Mouse (Mus musculus): Measurements from ENCODE around the gene Dmd.
A peak's percentile ranks its signal among the peaks of the same experiment; 100 is the strongest.
"Not testable (repeated sequence)": the region's sequence is repeated elsewhere in the genome, so short reads cannot be mapped to it uniquely, and the experiment has no call there.

Dmd gene

DNA sequence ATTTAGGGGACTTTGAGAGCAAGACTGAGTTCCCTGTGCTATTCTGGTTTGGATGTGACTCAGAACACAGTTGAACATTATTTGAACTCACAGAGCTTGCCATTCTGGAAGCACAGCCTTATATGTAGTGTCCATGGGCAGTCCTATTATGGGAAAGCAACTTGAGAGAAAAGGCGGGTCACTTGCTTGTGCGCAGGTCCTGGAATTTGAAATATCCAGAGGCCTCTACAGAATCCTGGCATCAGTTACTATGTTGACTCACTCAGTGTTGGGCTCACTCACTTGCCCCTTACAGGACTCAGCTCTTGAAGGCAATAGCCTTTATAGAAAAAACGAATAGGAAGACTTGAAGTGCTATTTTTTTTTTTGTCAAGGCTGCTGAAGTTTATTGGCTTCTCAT, at the start of gene Dmd:
Gene Dmd (plus strand): TSS at position 241 of the 400 bp plus-strand sequence.
- no peak for DNase-seq (ENCODE audit: low read depth)

DNA sequence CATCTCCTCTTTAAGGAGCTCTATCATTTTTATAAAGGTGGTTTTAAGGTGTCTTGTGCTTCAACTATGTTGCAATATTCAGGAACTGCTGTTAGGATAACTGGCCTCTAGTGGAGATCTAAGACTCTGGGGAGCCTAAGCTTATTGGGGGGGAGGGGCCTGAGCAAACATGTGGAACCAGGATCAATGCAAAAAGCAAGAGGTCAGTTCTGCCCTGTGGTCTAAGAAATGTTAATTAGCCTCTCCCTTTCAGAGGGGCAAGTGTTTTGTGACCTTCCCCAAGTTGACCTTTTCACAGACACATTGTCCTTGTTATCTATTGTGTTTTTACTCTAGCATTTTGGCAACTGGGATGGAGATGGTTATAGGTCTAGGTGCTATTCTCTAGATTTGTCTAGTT, 47.2 kb upstream of the Dmd start:
- DNase-seq (ENCODE audit: low read depth) = no peak

DNA sequence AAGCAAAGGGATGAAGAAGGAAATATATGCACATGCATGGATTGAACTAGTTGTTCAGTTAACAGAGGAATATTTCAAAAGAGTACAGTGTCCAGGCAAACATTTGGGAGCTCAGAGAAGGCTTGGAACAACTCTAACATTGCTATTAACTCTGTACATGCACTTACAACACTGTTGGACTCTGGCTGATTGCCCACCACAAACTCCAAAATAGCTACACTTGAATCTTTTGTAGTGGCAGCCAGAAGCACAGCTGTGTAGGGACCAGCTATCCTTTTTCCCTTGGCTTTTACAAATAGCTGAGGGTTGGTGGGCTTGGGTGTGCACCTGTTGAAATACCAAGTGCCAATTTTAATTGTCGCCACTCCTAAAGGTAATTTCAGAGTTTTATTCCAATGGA, 39.0 kb downstream of the Dmd start:
- DNase-seq (ENCODE audit: low read depth) = no peak

DNA sequence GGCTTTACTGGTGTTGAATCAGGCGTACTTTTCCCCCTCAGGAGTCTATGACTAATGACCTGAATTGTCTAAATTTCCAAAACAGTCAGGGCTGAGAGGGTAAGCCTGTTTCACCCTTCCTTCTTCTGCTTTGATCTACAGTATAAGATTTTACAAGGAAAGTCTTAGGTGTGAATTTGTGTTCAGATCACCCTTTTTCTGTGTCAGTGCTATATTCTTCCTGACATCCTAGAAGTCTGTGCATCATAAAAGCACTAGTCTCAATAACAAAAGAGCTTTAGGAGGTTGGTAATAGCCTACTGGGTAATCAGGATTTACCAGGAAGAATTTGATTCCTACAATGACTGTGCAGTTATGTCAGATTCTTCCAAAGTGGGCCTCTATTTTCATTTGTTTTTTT, 101.5 kb downstream of the Dmd start:
- DNase-seq (ENCODE audit: low read depth) = no peak

DNA sequence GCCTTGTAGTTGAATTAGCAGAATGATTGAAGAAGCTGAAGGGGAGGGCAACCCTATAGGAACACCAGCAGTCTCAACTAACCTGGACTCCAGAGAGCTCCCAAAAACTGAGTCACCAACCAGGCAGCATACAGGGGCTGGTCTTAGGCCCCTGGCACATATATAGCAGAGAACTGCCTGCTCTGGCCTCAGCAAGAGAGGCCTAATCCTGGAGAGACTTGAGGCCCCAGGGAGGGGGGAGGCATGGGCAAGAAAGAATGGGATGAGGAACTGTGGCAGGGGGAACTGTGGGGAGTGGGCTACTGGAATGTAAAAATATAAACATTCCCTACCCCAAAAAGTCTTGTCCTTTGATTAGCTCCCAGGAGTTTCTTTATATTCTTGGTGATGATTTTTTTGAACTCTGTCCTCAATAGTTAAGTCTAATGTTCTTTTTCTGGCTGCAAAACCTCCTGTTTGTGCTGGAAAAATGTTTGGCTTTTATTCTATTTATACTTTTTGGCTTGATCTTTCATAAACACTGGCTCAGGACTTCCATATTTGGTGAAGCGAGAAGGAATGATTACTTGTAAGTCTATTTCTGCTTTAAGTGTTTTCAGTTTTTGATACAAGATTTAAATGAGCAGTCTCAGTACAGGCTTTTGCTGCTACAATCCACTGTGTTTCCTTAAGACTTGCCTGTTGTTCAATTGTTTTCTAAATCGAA, 167.7 kb downstream of the Dmd start:
- no peak for DNase-seq (ENCODE audit: low read depth)

DNA sequence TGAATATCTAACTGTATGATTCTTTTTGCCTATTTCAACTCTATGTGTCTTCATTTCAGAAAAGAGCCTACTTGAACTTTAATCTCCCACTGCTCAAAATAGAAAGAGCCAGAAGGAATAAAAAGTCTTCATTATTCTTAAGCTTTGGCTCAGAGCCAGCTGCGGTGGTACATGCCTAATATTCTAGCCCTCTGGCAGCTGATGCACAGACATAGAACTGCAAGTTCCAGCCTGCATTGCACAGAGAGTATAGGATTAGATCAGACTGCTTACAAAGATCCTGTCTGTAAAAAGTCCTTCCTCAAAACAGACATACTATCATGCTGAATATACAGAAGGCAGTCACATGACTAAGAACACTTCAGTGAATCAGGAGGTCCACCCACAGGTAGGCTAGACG, 168.5 kb downstream of the Dmd start:
- DNase-seq (ENCODE audit: low read depth) = no peak

DNA sequence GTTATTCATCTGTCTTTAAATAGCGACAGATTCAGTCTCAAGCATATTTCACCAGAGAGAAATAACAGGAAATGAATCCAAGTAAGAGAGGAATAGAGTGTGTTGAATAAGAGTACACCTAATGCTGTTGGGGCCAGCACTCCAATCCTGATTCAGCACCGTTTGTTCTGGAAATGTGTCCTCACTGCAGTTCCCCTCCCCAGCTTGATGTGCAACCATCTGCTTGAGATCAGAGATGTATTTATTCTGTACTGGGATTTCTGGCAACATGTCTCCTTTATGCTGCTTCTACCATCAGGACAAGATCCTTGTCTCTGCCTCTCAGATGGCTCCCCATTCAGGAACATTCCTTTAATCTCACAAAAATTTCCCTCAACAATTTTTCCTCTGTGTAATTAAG, 271.9 kb downstream of the Dmd start:
- no peak for DNase-seq (ENCODE audit: low read depth)

DNA sequence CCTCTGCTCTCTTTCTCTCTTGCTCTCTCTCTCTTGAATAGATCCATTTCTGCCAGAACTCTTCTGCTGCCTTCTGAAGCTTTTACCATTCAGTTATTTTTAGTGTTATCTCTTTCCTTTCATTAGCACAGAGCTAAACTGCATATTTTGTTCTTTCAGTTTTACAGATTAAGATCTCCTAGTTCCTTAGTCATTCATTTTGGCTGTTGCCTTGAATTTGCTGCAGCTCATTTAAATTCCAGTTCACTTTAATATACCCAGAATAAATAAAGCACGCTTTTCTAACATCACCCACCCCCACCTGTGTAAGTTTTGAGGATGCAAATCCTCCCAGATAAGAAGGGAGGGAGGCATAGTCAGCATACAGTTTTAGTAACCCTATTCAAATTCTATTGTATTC, 272.4 kb downstream of the Dmd start:
- DNase-seq (ENCODE audit: low read depth) = no peak

DNA sequence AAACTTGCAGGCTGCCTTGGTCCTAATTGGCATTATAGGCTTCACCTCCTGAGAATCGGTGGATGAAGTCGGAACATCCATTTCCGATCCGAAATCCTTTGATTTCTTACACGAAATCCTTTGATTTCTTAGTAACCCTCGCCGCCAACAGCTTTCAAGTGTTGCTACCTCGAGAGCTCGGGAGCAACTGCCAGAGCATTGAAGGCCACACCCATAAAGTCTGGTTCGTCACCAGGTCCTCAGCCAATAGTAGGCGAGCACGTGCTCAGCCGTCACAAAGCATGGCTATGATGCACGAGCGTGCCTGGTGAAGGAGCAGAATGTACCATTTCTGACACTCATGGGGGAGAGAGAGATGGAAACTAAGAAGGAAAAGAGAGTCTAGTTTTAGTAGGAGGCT, 538.9 kb downstream of the Dmd start, which contains the start of gene Tsga8:
Gene Tsga8 (minus strand): TSS at position 327 of the 400 bp plus-strand sequence.
- DNase-seq (ENCODE audit: low read depth) = no peak

DNA sequence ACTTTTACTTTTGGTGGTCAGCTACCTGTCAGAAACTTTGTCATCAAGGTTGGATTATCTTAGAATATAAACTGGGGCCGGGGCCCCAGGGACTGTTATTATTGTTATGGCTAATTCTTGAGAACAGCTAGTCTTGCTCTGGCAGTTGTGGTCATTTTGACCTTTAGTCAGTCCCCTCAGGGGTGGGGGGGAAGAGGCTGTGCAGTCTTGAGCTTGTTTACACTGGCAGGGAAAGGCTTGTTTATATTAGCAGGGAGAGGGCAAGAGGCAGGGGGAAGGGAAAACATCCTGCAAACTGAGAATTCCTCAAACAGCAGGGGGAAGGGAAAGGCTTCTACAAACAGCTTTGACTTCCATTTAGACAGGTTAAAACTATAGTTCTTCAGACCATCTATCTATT, 726.3 kb downstream of the Dmd start:
- no peak for DNase-seq (ENCODE audit: low read depth)

DNA sequence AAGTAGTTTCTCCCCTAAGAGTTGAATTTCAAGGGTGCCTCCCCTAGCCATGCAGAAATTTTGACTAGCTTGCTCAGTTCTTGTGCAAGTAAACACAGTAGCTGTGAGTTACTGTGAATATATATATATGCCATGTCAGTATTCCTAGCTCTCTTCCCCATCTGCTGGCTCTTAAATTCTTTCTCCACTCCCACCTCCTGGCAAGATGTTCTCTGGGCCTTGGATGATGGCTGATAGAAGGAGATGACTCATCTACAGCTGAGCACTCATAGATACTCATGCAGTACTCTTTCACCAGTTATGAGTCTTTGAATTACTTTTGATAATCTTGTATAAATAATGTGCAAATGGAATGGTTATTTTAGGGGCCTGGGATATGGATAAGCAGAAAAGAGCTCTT, 737.9 kb downstream of the Dmd start:
- no peak for DNase-seq (ENCODE audit: low read depth)

DNA sequence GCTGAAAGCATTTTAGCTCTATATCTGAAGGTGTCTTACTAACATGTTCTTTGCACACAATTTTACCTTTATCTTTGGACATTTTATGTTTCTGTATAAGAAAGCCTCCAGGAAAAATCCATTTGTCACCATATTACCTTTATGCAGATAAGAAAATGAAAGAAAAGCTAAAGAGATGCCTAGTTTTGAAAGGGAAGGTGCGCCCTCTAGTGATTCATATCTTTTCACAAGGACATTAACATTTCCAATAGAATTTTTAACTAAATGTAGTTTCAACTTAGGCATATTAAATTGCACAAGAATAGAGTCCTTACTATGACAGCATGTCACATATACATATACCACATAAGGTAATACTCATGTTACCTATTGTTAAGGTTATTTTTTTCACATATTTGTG, 791.9 kb downstream of the Dmd start:
- peak; percentile 40 for DNase-seq (ENCODE audit: low read depth)

DNA sequence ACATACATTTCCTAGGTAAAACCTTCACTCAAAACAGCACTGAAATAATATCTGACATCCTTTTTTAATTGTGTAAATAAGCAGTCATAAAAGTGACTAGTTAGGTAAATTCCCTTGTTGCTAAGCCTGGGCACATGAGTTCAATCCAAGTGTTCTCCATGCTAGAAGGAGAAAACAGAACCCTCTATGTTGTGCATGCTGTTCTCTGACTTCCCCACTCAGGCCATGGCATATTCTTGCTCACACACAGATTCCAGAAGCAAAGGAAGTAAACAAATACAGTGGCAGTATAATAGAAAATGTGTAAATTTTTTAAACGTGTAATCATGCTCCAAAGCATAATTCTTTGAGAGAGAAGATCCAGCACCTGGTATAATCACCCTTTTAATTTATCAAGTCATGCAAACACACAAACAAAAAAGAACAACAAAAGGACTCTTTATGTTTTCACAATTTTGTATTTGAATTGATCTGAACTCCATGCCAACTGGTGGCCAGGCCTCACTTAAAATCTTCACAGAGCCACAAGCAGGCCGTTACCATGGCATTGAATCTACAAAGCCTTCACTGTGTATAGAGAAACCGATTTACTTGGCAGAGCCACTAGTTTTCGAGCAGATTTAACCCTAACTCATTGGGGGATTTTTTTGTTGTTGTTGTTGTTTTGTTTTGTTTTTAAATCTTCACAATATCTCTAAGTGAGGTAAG, 797.8 kb downstream of the Dmd start:
- no peak for DNase-seq (ENCODE audit: low read depth)

DNA sequence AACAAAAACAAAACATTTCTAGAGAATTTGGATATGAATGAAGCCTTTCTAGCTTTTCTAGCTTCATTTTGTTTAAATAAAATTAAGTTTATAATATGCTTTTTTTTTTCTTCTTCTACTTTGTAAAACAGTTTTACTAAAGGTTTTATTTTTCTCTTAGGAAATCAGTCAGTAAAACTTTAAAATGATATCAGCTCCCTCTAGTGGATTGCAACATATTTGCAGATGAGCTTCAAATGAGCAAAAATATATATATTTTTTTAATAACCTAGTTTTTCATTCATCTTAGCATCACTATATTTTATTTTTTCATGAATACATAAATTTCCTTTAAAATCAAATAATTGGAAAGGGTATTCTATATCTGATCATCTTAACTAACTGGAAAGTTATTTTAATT, 838.7 kb downstream of the Dmd start:
- DNase-seq (ENCODE audit: low read depth) = peak; percentile 13

DNA sequence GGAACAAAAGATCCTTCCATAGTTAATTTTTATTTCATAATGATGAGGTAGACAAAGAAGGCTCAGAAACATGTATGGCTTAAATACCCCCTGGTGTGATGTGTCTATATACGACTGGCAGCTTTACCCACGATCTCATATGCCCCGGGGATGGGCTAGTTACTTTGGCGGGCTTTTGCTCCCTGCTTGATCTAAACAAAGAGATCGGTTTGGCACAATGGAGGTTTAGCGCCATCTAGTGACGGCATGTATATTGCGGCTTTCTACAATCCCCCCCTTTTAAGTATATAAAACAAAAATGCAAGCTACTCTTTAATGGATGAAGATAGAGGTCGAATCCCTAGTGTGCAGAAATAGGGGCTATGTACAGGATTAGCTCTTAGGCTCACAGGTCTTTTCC, 918.8 kb downstream of the Dmd start:
- peak; percentile 42 for DNase-seq (ENCODE audit: low read depth)

DNA sequence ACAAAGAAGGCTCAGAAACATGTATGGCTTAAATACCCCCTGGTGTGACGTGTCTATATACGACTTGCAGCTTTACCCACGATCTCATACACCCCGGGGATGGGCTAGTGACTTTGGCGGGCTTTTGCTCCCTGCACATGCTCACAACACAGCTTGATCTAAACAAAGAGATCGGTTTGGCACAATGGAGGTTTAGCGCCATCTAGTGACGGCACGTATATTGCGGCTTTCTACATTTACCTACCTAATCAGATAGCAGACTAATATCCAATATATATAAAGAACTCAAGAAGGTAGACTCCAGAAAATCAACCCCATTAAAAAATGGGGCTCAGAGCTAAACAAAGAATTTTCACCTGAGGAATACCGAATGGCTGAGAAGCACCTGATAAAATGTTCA, 926.7 kb downstream of the Dmd start:
- peak; percentile 24 for DNase-seq (ENCODE audit: low read depth)

DNA sequence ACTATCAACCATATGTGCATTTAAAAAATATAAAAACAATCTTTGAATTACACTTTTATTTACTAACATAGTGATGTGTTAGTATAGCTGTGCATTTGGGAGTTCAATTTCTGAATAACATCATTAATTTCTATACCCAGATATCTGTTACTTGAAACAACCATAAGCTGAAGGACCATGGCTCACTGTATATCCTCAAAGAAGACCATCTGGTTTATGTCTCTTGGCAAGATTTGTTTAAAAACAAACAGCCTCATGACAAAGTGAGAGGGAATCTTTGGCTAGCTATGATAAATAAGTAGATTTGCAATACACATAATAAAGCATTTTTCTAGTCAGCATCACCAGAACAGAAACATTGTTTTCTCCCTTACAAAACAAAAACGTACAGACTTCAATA, 1027.2 kb downstream of the Dmd start:
- DNase-seq (ENCODE audit: low read depth) = no peak

DNA sequence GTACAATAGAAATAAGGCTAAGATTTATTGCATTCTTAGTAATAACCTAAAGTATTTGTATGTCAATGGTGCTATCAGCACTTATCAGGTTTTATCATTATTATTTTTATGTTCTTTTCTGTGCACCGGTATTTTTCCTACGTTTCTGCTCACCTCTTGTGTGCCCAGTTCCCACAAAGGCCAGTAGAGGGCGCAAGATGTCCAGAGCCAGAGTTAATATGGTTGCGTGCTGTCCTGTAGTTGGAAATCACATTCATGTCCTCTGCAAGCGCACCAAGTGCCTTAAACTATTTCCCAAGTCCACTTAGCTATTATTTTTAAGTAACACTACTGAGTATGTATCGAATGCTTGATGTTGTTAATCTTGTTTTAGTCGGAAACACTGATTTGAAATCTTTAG, 1052.6 kb downstream of the Dmd start:
- DNase-seq (ENCODE audit: low read depth) = peak; percentile 28

DNA sequence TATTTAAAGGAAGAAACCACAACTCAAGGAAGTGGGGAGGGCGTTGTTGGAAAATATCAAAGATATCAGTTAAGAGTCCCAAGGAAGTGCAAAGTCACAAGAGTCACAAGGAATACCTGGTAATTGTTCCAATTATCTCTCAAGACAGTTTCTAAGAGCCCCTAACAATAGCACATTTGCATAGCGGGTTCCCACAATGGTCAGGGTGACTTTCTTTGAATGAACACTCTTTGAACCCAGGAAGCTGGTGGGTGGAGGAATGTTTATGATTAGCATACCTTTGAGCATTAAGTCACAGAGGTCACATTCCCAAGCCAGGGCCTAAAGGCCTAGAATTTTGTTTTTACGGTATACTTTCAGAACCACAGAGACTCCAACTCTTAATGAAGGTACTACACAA, 1113.8 kb downstream of the Dmd start:
- not testable (repeated sequence) for DNase-seq (ENCODE audit: low read depth)

DNA sequence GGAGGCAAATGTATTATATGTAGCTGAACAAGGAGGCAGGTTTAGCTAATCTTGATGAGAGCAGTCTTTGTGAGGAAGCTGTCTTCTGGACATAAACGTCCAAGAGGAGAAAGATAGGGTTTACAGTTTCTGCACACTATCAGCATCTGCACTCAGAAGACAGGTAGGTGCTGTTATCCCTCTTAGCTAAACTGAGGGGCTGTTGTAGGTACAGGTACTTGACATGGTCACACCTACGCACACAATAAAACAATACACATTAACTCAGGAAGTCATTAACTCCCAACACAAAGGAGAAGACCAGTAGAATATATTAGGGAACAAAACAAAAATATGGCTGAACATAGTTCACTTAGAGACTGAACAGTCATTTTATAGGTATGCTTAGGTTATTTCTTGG, 1217.2 kb downstream of the Dmd start:
- no peak for DNase-seq (ENCODE audit: low read depth)

DNA sequence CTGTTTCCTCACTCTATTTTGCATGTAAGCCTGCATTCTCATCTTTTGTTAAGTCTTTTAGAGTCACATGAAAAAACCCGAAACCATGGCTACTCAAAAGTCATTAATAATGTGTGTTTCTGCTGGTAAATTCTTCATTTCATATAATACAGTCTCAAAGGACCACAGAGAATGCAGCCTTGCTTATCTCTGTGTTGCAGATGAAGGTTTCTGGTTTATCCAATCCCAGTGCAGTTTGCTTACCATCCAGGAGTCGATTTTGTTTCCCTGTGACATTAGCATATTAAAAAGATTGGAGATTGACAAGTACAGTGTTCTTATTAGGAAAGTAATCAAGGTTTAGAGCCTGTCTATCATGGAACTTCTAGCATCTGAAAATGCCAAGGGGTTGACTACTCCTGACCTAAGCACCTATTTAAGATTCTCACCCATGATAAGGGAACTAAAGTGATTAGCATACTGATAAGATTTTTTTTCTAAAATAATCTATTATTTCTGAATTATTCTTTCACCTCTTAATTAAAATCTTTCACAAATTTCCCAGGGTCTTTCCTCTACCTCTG, 1292.7 kb downstream of the Dmd start:
- DNase-seq (ENCODE audit: low read depth) = no peak

DNA sequence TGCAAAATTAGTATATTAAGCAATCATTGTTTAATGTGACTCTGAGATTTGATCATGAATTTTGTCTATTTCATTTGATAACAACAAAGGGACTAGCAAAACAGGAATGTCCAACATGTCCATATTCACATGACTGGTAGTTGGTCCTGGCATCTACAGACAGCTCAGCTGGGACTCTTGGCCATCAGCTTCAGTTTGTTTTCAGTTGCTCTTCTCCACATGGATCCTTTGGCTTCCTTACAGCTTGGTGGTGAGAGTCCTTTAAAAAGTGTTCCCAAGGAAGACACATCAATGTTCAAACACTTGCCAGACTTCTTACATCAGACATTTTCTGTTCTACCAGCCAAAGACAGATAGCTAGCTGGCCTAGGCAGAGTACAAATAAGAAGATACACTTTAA, 1381.9 kb downstream of the Dmd start:
- DNase-seq (ENCODE audit: low read depth) = no peak

DNA sequence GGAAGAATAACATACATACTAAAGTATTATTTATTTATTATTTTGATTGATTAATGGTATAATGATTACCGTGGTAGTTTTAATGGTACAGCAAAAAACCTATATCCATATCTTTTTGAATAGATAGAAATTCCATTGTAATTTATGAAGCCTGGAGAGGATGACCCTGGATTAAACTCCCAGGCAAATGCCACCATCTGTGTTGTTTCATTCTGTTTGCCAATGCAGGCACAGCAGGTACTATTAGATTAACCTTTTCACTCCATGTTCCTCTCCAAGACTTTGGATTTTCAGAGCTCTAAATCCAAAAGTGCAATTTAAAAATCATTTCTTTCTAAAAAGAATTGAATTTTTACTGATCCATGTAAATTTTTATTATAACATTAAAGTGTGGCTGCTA, 1383.5 kb downstream of the Dmd start:
- DNase-seq (ENCODE audit: low read depth) = no peak

DNA sequence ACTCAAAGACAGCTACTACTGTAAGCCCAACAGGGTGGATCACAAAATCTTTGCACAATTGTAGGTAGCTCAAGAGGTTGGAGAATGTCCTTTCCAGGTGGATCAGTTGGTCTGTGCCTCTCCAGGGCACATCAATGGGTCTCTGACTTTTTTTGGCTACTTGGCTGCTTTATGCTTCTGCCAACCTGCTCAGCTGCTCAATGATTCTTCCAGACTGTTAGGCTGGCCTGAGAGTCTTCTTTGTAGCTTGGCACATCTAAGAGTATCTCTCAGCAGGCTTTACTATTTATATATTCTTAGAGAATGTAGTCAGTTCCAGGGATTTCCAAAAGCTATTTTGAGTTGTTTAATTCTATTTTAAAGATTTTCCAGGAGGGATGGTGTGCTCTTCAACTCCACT, 1416.3 kb downstream of the Dmd start:
- DNase-seq (ENCODE audit: low read depth) = no peak

Data from 416B (cell line).